Mouse (Mus musculus) spleen, adult 2 months (tissue): ENCODE data around the gene Asic5. TPM values are rescaled to one million over a fixed set of nuclear protein-coding genes. Genes with fewer than 3 reads are reported as not detected.

Source experiments
- DNase-seq, 2 experiments: peaks; one replicate each; pipeline versions ENCODE4 v3.0.0 to v3.0.0-alpha.2; 2012 to 2021; ENCODE audit warnings: low spot score in 2 of 2, low read depth in 1 of 2
- H3K27ac ChIP-seq: fragments of 200-500 bp; 2 replicates; pipeline ENCODE4 v1.5.1; 2012; ENCODE audit warnings: low read length, inconsistent platforms; ENCODE audit not compliant: insufficient read depth
- H3K27me3 ChIP-seq: fragments of 200-500 bp; 2 replicates; pipeline ENCODE4 v1.6.1; 2012; ENCODE audit warnings: mild to moderate bottlenecking, moderate library complexity, low read length, inconsistent platforms; ENCODE audit not compliant: control insufficient read depth, insufficient read depth
- H3K36me3 ChIP-seq: fragments of 200-500 bp; 2 replicates; pipeline ENCODE4 v1.6.1; 2012; ENCODE audit warnings: mild to moderate bottlenecking, low read length, inconsistent platforms; ENCODE audit not compliant: control insufficient read depth, insufficient read depth
- H3K4me1 ChIP-seq: fragments of 200-500 bp; 2 replicates; pipeline ENCODE4 v1.6.1; 2011; ENCODE audit warnings: inconsistent platforms; ENCODE audit not compliant: control insufficient read depth, insufficient read depth, insufficient read length
- H3K4me3 ChIP-seq: fragments of 200-500 bp; 2 replicates; pipeline ENCODE4 v1.5.1; 2011; ENCODE audit warnings: mild to moderate bottlenecking, inconsistent platforms; ENCODE audit not compliant: insufficient read depth, insufficient read length; ENCODE audit errors: extremely low read depth
- CTCF ChIP-seq: fragments of 200-500 bp; IDR thresholded peaks from 2 replicates; pipeline ENCODE4 v1.5.1; 2011; ENCODE audit warnings: mild to moderate bottlenecking, inconsistent platforms; ENCODE audit not compliant: insufficient read depth, insufficient read length, insufficient replicate concordance; ENCODE audit errors: extremely low read depth
- POLR2A ChIP-seq: fragments of 200-500 bp; IDR thresholded peaks from 2 replicates; pipeline ENCODE4 v1.6.1; 2011; ENCODE audit warnings: low read depth, low read length, inconsistent platforms
- WGBS: fragments of 180-500 bp; shearing (Covaris S2); methylation state at CpG from one replicate; pipeline ENCODE4 v1.1.7; 2018; 5-methylcytosine and 5-hydroxymethylcytosine counted together
- polyA plus RNA-seq: library from polyadenylated mRNA; depleted of rRNA; stranded (reverse); fragments of >200 nt; gene quantifications from 2 replicates; pipeline ENCODE4 v1.2.3, GENCODE M21; 2012

The Asic5 gene
- polyA plus RNA-seq, 1 experiment: not detected

- H3K4me3 ChIP-seq: no peak overlapping the region
- H3K27ac ChIP-seq: no peak overlapping the region
- TF ChIP-seq CTCF: no peak
- no peak for TF ChIP-seq POLR2A
- no peaks in the 10 kb centered on the region for H3K4me1 ChIP-seq
- no peak for DNase-seq
- H3K27me3 ChIP-seq: no peaks in the 10 kb centered on the region
- H3K36me3 ChIP-seq: no peaks in the 10 kb centered on the region
- WGBS: 60% methylated on average over 4 of the region's 4 CpGs
Observed at GRCm38 (mm10) chr3:81995371-81995770, 13.3 kb downstream of the Asic5 start.

- H3K4me1 ChIP-seq: no peaks in the 10 kb centered on the region
- no peaks in the 10 kb centered on the region for H3K27me3 ChIP-seq
- WGBS: 6% methylated on average over 1 of the region's 1 CpGs
- no peak overlapping the region for H3K4me3 ChIP-seq
- no peak overlapping the region for H3K27ac ChIP-seq
- H3K36me3 ChIP-seq: no peaks in the 10 kb centered on the region
- no peak for TF ChIP-seq CTCF
- TF ChIP-seq POLR2A: no peak
- DNase-seq: peak; percentile 3 to 12
Observed at GRCm38 (mm10) chr3:81995988-81996387, 13.9 kb downstream of the Asic5 start.

- Histone ChIP-seq H3K36me3 (no peaks in the 10 kb centered on the region), H3K27me3 (no peaks in the 10 kb centered on the region), H3K27ac (no peak overlapping the region), H3K4me3 (no peak overlapping the region), H3K4me1 (no peaks in the 10 kb centered on the region)
- no peak for DNase-seq
- WGBS: 90% methylated on average over 1 of the region's 1 CpGs
- TF ChIP-seq POLR2A (no peak), CTCF (no peak)
Observed at GRCm38 (mm10) chr3:82007002-82007401, 24.9 kb downstream of the Asic5 start.

GRCm38 (mm10) chr3:82014148-82014703 lies 32.1 kb downstream of the Asic5 start:
- no peak overlapping the region for H3K27ac ChIP-seq
- no peaks in the 10 kb centered on the region for H3K36me3 ChIP-seq
- WGBS: 86% methylated on average over 7 of the region's 7 CpGs
- H3K4me3 ChIP-seq: no peak overlapping the region
- no peaks in the 10 kb centered on the region for H3K4me1 ChIP-seq
- no peak for TF ChIP-seq CTCF
- TF ChIP-seq POLR2A: no peak
- H3K27me3 ChIP-seq: no peaks in the 10 kb centered on the region
- no peak for DNase-seq

GRCm38 (mm10) chr3:82022421-82022920 lies 40.4 kb downstream of the Asic5 start:
- DNase-seq: no peak
- Histone ChIP-seq H3K4me3 (no peak overlapping the region), H3K4me1 (no peaks in the 10 kb centered on the region), H3K27ac (no peak overlapping the region), H3K36me3 (no peaks in the 10 kb centered on the region), H3K27me3 (no peaks in the 10 kb centered on the region)
- WGBS: 88% methylated on average over 8 of the region's 8 CpGs
- no peak for TF ChIP-seq POLR2A
- TF ChIP-seq CTCF: no peak

GRCm38 (mm10) chr3:82023065-82023464 lies 41.0 kb downstream of the Asic5 start:
- H3K4me3 ChIP-seq: no peak overlapping the region
- no peaks in the 10 kb centered on the region for H3K4me1 ChIP-seq
- H3K27me3 ChIP-seq: no peaks in the 10 kb centered on the region
- H3K36me3 ChIP-seq: no peaks in the 10 kb centered on the region
- DNase-seq: no peak
- no peak overlapping the region for H3K27ac ChIP-seq
- 92% methylated on average over 3 of the region's 3 CpGs for WGBS
- TF ChIP-seq CTCF (no peak), POLR2A (no peak)

- 91% methylated on average over 1 of the region's 1 CpGs for WGBS
- no peak overlapping the region for H3K27ac ChIP-seq
- no peaks in the 10 kb centered on the region for H3K36me3 ChIP-seq
- TF ChIP-seq CTCF: no peak
- TF ChIP-seq POLR2A: no peak
- H3K4me1 ChIP-seq: no peaks in the 10 kb centered on the region
- no peak for DNase-seq
- H3K4me3 ChIP-seq: no peak overlapping the region
- H3K27me3 ChIP-seq: no peaks in the 10 kb centered on the region
Observed at GRCm38 (mm10) chr3:82027286-82027685, 45.2 kb downstream of the Asic5 start.
